Mouse (Mus musculus) right cerebral cortex, postnatal 4 days (tissue): ENCODE measurements around the gene Pink1.

Experiments used
- DNase-seq: peaks from one replicate; pipeline ENCODE4 v3.0.0-alpha.2; 2022

Pink1 gene

DNA sequence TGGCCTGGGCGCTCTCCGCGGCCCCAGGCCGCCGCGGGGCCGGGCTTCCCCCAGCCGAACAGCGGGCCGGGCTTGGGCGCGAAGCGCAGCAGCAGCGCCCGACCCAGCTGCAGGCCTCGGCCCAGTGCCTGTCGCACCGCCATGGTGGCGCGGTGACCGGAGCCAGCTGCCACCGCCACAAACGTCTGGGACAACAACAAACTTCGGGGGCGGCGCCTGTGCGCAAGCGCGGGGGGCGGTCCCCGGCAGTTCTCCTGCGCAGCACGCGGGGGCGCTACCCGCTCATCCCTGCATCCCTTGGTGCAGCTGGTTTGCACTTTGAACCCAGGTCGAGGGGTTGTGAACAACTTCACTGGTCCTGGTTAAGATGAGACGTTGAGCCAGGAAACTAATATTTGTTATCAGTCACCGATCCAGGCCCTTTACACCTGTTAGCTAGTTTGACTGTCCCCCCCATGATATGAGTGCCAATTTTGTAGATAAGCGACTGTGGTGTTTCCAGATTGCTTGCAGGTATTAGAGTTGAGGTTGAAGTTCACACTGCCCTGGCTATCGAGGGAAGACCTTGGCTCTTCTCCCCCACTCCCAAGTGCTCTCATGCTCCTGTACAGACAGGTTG, at the start of gene Pink1:
Gene Pink1 (minus strand): TSS at position 231 of the 619 bp plus-strand sequence.
- DNase-seq = peak; percentile 87

DNA sequence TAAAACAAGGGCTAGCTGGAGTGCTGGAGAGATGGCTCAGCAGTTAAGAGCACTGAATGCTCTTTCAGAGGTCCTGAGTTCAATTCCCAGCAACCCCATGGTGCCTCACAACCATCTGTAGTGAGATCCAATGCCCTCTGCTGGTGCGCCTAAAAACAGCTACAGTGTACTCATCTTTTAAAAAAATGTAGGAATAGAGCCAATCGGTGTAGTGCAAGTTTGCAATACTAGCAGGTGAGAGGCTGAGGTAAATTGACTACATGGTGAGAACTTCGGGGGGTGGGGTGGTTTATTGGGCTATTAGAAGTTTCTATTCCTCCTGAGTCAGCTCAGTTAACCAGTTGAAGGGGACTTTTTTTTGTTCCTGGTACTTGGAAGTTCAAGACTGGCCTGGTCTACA, 49.0 kb upstream of the Pink1 start:
- no peak for DNase-seq

DNA sequence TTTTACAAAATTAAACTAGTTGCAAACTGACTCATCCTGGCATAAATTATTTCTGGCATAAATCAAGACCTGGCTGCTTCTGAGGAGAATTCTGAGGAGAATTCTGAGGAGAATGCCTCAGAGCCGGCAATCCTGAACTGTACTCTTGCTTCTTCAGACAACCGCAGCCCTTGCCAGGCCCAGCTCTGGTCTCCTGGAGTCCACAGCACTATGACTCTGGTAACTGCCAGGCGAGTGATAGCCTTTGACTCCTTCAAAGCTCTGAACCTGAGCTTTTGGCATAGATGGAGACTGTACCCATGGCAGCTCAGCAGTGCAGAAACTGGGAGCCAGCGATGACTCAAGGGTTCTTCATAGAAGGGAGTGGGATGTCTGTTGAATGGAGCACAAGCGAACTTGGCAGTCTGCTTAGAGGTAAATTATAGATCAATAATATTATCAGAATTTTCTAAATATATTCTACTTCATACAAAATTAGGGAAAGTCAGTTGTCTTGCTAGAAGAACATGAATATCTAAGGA, 44.9 kb upstream of the Pink1 start:
- no peak for DNase-seq

DNA sequence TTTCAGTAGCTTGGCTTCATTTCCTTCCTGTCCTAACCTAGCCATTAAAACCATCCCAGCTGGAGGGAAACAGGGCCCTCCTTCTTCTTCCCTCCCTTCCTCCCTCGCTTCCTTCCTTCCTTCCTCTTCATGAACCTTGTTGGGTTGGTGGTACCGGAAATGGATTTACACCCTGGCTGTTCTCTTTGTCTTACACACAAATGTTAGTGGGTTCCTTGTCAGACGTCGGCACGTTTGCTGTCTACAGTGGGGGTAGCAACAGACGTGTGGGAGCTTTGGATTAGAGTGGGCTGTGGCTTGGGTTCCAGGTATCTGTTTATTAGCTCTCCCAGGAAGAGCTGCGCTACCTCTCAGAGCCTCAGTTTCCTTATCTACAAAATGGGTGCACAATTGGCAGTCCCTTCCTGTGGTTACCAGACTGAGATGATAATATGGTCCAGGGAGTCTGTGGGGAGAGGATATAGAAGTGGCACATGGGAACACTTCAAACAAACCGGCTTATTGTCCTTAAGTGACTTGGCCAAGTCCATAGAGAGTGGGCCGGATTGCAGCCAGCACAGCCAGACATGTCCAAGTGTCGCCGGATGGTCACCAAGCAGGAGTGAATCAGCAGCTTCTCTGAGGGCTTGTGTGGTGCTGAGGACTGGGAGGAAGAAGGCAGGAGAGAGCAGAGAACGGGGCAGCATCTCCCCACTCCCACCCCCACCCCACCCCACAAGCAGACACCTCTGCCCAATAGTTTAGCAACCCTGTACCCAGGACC, 42.6 kb upstream of the Pink1 start:
- DNase-seq = no peak

DNA sequence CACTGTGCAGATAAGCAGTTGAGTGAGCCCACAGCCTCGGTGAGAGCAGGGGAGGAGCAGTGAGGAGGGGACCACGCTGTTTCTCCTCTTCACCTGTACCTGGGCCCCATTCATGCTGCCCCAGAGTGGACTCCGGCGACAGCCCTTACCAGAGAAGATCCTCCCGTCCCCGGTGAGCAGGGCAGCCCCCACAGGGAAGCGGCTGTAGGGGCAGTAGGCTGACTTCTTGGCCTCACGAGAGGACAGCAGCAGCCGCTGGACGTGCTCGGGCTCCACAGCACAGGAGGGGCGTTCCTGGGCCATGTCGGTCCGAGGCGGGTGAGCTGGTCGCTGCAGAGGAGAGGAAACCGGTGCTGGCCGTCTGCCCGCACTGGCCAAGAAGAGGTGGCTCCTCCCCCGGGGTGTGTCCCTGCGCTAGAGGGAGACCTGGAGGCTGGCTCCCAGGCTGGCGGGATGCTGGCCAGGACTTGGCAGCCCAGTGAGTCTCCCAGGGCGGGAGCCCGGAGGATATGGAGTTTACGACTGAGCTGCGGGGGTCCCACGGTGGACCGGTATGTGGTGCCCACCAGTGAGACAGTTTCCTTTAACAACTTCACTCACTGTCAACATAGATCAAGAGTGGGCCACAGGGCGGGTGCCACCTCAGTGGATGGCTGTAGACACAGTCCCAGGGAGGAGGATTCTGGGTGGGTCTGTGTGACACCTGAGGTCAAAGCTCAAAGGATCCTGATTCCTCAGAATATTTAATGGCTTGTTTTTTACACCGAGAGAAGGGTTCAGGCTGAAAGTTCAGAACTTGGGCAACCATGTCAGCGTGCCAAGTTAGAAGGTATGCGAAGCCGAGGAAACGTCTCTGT, 41.8 kb upstream of the Pink1 start, which contains the start of gene Cda:
Gene Cda (minus strand): TSS at position 352 of the 857 bp plus-strand sequence.
- peak; percentile 47 for DNase-seq

DNA sequence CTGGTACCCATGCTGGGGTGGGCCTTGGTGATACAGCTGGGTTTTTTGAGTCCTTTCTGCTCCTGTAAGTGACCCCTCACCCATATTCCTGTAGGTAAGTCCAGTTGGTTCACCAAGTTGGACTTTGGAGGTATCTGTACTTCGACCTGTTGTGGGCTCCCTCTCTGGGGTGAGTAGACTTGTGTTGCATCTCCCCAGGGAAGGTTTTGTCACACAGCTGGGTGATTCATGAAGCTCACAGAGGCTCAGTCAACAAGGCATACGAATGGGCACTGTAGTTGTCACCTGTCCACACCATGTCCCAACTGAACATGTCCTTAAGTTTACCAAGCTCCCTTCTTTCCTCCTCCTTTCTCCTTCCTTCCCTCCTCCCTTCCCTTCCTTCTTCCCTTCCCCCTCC, 40.5 kb upstream of the Pink1 start:
- no peak for DNase-seq

DNA sequence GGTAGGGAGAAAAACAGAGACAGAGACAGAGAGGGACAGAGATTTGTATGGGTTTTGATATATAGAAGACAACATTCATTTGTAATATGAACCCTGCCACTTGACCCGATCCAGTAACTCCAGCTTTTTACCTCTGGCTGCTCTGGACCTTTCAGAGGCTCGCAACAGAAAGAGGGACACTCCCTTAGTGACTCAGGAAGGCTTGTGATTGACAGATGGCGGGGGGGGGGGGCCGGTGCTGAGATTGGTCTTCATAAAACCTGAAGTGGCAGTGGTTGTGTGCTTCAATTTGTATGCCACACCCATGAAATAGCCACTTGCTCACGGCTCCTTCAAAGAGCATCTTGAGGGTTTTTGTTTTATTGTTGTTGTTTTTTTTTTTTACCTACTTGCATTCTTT, 37.4 kb upstream of the Pink1 start:
- DNase-seq = no peak

DNA sequence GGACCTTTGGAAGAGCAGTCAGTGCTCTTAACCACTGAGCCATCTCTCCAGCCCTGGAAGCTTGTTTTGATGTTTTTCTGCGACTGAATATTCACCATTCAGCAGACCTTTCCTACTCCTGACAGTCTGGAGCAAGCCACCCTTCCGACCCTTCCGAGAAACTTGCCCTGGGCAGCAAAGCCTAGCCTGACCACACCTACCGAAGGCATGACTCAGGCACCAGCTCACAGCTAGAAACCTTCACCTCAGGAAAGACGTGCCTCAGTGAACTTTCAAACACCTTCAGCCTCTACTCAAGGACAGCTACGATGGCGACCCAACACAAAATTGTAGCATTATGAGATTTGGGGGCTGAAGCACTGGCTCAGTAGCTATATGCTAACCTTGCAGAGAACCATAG, 36.8 kb upstream of the Pink1 start:
- DNase-seq = no peak

DNA sequence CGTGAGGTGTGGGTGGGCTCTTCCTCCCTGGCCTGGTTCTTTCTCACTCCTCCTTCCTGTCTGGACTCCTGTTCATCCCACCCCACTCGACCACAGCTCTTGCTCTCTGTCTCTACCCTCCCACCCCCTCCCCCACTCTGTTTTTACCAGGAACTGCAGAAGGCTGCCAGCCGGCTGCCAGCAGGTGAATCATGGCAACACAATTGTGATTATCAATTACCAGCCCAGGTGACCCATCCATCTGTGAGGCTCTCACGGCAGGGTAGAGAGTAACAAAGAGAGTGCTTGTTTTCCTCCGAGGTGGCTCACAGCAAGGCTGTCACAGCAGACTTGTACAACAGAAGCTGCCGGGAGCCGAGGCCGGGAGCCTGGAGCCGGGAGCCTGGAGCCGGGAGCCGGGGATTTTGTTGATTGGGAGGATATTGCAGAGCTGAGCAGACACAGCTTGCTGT, 35.3 kb upstream of the Pink1 start:
- DNase-seq = peak; percentile 38

DNA sequence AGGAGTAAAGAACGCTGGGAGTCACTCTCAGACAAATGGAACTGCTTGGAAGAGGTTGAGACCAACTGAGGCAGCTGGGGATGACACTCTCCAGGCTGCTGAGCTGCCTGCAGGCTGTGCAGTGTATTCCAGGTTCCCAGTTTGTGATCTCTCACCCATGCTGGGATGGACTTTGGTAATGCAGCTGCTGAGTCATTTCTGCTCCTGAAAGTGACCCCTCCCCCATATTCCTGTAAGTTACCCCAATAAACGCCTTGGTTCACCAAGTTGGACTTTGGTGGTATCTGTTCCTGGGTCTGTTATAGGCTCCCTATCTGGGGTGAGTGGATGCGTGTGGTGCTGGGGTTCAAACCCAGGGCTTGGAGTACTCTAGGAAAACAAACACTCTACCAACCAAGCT, 32.1 kb upstream of the Pink1 start:
- no peak for DNase-seq

DNA sequence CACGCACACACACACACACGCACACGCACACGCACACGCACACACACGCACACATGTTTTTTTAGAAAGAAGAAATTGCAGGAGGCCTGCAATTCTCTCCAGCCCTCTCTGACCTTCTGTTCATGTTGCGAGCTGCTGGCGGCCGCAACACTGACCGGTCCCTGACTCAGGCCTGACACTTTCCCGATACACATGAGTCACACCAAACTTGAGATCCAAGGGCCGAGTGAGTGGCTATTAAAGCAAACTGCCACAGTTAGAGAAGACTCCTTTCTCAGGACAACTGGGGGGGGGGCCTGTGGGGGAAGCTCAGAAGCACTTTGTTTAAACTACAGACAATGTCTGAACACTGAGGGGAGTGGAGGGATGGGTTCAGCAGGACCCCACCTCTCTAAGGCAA, 30.4 kb upstream of the Pink1 start:
- DNase-seq = no peak

DNA sequence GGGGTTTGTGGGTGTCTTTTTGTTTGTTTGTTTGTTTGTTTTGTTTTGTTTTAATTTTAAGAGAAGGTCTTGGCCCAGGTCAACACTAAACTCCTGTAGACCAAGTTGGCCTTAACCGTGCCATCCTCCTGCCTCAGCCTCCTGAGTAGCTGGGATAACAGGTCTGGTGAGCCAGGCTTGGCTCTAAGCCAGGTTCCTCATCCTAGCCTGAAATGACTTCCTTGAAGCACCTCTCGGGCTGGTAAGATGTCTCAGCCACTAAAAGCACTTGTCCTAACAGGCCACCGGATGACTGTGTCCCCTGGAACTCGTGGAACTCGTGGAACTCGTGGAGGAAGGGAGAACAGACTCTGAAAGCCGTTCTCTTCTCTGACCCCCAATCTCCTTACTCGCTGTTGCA, 30.0 kb upstream of the Pink1 start:
- DNase-seq = no peak

DNA sequence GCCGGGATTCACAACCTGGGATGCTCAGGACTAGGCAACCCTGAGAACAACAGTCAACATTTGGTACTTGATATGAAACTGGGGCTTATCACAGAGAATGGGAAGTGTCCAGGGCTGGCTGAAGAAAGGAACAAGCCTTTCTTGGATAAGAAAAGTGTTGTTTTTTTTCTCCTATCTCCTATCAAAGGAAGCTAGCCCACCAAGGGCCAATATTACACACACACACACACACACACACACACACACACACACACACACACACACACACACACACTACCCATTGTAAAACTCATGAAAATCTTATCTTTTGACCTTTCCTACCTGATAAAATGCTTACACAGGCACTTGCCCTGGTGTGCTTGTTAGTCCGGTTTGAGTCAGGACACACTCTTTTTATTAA, 29.4 kb upstream of the Pink1 start:
- no peak for DNase-seq

DNA sequence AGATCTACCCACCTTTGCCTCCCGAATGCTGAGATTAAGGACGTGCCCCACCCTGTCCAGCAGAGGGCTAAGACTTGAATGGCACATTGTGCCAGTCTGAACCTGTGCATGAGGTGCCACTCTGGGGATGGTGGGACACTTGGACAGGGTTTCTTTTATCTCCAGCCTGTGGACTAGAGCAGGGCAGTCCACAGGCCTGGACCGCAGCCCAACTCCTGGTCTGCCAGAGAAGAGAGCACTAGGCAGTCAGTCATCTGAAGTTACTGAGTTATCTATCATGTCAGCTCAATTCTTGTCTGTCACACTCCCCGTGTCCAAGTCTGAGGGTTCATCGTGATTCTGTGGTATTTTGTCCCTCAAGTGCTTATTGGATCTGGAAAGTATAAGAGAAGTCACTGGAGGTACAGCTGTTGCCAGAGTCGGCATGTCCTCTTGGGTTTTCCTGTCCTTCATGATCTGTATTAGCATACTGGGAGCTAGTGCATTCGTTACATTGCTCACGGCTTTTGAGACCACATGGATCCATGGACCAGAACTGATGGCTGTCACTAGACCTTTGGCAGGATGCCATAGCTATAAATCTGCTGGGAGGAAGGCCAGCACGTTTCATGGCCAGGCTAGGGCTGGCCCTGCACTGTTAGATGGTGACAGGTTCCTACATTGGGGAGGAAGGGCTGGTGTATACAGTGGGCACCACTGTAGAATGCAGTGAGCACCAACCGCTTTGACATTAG, 27.5 kb upstream of the Pink1 start:
- no peak for DNase-seq

DNA sequence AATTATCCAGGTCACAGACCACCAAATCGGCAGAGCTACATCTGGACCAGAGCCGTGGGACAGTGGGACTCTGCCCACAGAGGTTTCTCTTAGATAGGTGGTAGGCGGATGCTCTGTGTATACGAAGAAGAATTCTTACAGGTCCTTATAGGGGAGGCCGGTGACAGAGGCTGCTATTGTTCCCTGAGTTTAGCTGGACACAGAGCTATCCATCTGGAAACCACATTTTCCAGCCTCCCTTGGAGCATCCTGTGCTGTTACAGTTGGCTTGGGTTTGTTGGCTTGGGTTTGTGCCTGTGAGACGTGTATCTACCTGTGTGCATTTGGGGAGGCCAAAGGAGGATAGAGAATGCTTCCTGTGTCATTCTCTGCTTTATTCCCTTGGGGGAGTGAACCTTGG, 26.6 kb upstream of the Pink1 start:
- no peak for DNase-seq

DNA sequence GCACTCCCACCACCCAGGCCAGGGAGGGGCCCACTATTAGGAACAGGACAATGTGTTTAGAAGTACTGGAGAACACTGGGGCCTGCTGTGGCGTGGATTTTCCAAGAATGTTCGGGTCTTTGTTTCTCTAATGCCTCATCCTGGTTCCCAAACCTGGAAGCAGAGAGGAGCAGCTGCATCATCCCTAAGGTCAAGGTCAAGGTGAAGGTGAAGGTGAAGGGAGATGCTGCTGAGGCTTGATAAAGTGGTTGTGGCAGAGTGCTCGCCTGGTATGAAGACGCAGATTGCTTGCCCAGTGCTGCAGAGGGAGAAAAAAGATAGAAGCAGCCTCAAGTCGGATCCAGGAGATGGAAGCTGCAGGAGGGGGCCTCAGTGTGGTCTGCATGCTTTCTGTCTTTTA, 25.7 kb upstream of the Pink1 start:
- DNase-seq = no peak

DNA sequence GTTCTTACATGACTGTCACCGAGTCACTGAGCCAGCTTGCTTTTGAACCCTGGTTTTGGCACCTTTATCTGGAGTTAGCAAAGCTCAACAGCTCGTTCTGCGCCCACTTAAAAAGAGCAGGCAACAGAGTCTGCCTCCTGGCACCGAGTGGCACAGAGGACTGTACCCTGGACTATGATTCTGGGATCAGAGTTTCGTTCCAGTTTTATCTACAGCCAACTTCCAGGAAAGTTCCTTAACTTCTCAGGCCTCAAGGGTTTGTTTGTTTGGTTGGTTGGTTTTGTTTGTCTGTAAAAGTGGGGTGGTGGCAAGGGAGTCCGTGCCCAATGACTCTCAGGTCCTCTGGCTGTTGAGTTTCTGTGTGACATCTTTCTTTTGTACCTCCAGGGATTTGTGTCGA, 22.6 kb upstream of the Pink1 start:
- DNase-seq = no peak

DNA sequence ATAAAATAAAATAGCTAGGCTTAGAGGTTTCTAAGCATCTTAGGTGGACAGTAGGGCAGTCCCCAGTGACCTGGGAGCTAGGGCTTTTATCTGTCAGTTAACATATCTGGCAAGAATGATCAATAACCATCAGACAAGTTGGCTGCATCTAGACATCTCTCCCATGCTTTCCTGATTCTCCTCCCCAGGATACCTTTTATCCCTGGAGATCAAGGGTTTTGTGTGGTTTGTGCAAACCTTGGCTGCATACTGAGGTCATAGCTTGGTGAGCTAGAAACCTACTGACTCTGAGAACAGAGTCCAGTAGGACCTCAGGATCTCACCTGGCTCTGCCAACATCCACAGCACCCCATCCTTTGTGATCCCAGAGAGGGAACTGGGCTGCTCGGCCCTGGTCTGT, 21.2 kb upstream of the Pink1 start:
- DNase-seq = no peak

DNA sequence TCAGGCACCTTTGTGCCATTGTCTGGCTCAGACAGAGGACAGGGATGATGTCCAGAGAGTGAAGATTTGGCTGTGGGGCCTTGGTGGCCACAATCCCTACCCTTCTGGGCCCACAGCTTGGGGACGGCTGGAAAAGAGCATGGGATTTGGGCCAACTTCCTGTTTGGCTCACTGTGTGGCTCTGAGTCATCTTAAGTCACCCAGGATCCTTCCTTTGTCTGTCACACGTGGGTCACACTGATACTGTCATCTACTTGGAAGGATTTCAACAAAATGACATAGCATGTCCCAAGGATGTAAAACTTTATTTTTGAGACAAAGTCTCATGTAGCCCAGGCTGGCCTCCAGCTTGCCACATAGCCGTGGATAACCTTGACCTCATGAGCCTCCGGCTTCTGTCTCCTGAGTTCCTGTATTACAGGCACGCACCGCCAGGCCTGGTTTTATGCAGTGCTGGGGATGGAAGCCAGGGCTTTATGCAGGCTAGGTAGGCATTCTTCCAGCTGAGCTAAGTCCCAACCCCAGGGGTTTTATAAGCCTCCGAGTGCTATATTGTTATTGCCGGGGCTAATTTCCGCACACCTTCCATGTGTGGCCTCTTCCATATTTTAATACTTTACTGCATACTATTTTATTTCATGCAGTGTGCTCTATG, 18.9 kb upstream of the Pink1 start:
- DNase-seq = no peak

DNA sequence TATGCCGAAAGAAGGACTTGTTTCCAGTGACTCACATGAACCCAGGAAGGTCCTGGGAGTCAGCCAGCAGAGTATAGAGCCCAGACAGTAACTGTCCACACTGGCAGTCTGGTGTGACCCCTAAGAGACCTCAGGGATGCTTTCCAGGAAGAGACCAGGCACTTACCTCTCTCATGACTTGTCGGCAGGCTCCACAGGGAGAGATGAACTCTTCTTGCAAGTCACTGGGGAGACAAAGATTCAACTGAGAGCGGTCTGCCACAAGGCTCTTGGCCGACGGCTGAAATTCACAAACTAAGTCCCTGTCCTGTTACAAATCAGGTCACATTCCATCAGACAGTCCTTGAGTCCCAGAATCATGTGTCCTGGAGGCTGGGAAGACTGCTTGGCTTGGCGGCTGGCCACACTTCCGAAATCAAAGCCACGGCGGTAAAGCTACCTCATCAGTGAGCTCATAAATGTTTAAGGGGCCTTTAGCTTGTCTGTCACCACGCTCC, 17.3 kb upstream of the Pink1 start:
- DNase-seq = no peak

DNA sequence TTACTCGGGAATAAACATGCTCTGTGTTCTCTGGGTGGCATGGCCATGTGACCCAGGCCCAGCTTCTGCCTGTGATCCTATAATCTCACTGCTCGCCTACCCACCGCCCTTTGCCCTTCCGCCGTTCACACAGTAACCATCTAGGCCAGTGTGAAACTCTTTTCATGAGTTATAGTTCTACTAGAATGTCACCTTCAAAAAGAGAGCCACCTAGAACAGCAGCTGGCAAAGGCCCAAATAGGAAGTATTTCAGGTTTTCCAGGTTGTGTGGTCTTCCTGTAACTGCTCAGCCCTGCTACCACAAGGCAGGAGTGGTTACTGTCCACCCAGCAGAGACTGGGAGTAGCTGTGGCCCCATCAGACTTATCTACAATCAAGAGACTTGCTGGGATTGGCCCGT, 16.7 kb upstream of the Pink1 start:
- DNase-seq = no peak

DNA sequence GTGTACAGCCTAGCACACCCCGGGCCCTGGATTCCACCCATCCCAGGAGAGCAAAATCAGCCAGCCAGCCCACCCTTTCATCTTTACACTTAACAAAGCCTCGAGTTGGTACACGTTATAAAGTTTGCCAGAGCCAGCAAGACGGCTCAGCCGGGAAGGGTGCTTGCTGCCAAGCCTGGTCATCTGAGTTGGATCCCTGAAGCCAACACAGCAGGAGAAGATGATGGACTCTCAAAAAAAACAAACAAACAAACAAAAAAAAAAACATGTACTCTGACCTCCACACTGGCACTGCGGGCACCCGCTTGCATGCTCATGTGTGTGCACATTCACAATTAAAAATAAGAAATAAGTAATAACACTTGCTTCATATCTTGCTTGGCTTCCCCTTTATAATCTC, 15.9 kb upstream of the Pink1 start:
- no peak for DNase-seq
